Mouse (Mus musculus) heart, adult 18-20 months (tissue): Measurements from ENCODE around the gene Ctla4. TPM values are rescaled to one million over a fixed set of nuclear protein-coding genes. Genes with fewer than 3 reads are reported as not detected.

Source experiments
- DNase-seq, 2 experiments: peaks; one replicate each; pipeline ENCODE4 v3.0.0; 2021 to 2022; ENCODE audit warnings: mixed read lengths in 1 of 2
- total RNA-seq, 2 experiments: library from RNA; stranded (reverse); gene quantifications; 2 replicates each; pipeline ENCODE4 v1.2.3; 2021

The Ctla4 gene
- total RNA-seq, 2 experiments from 2014 or later: 0.57 to 1.1 TPM

GRCm38 (mm10) chr1:60961080-60961479 is 74.3 kb downstream of the Ctla4 start:
- DNase-seq: peak; percentile 81 to 87

GRCm38 (mm10) chr1:60962095-60962494 is 75.3 kb downstream of the Ctla4 start:
- no peak for DNase-seq

Other genes starting within 250 kb of the Ctla4 start
- 10 to 100 TPM; 11.9 to 13.4 TPM for gene Cd28, start 170.2 kb upstream of the Ctla4 start, total RNA-seq
- gene Icos, start 90.9 kb downstream of the Ctla4 start, total RNA-seq: under 1 TPM; 0.25 to 0.59 TPM